Mouse (Mus musculus) liver, adult 2 months (tissue): ENCODE data around the gene Spg7.

Experiments used
- CTCF ChIP-seq: fragments of 200-500 bp; IDR thresholded peaks from 2 replicates; pipeline ENCODE4 v1.5.1; 2011; ENCODE audit warnings: low read depth, low read length, control low read depth
- POLR2A ChIP-seq: fragments of 200-500 bp; IDR thresholded peaks from 2 replicates; pipeline ENCODE4 v1.6.1; 2011; ENCODE audit warnings: low read length, control low read depth; ENCODE audit not compliant: insufficient read depth; ENCODE audit errors: extremely low read depth

GRCm38 (mm10) chr8:123042974-123043625 lies 19.6 kb upstream of the Spg7 start:
- TF ChIP-seq POLR2A (no peak), CTCF (no peak)
